Mouse (Mus musculus) gastrocnemius, adult 2 months (tissue): ENCODE measurements around the gene Ppm1n. TPM values are rescaled to one million over a fixed set of nuclear protein-coding genes. Genes with fewer than 3 reads are reported as not detected.

Source experiments
- DNase-seq: peaks from one replicate; pipeline ENCODE4 v3.0.0; 2022
- H3K27ac ChIP-seq: fragments of 200-600 bp; 2 replicates; pipeline ENCODE4 v1.8.1; 2022; ENCODE audit warnings: mild to moderate bottlenecking
- H3K4me3 ChIP-seq: fragments of 200-600 bp; 2 replicates; pipeline ENCODE4 v1.8.1; 2022; ENCODE audit warnings: mild to moderate bottlenecking, moderate library complexity
- CTCF ChIP-seq: fragments of 200-600 bp; IDR thresholded peaks from 2 replicates; pipeline ENCODE4 v1.8.1; 2022; ENCODE audit warnings: antibody characterized with exemption, mild to moderate bottlenecking, moderate library complexity
- intact Hi-C: fragments of 180-260 bp; cut with DNase I; formaldehyde crosslinking; loops from one replicate; pipeline ENCODE4 v1.15.1; 2025
- total RNA-seq, 2 experiments: library from RNA; stranded (reverse); gene quantifications; 2 replicates each; pipeline ENCODE4 v1.2.3; 2021

The Ppm1n gene
- total RNA-seq, 2 experiments from 2014 or later: 0.74 TPM; not detected in 1

DNA sequence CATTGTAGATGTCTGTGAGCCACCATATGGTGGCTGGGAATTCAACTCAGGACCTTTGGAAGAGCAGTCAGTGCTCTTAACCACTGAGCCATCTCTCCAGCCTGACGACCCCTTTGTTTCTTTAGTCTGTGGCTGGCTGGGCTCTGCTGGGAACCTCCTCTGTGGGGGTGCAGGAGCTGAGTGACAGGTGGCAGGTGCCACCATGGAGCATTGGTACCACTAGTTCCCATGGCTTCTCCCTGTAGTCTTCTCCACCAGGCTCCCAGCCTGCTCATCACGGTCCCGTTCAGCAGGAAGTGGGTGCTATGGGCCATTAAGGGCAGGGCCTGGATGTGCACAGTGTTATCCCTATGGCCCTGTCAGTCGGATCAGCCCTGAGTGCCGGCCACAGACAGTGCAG is 45.2 kb downstream of the Ppm1n start:
- intact Hi-C loops: loop anchor here (5.0 kb wide), 1 partner anchor 128 kb away; no protein-coding TSS in a partner anchor
- no peak overlapping the region for H3K4me3 ChIP-seq
- DNase-seq: no peak
- peak overlapping the region; percentile 92 for H3K27ac ChIP-seq
- no peak for TF ChIP-seq CTCF

- H3K4me3 ChIP-seq: no peak overlapping the region
- TF ChIP-seq CTCF: no peak
- no peak for DNase-seq
- H3K27ac ChIP-seq: peak overlapping the region; percentile 94
- intact Hi-C loops: loop anchor here (5.0 kb wide), 1 partner anchor 130 kb away; no protein-coding TSS in a partner anchor
Measured at GRCm38 (mm10) chr7:19231849-19232248, 48.0 kb downstream of the Ppm1n start.

- Histone ChIP-seq H3K4me3 (no peak overlapping the region), H3K27ac (peak overlapping the region; percentile 94)
- intact Hi-C loops: loop anchor here (5.0 kb wide), 1 partner anchor 131 kb away; no protein-coding TSS in a partner anchor
- TF ChIP-seq CTCF: no peak
- no peak for DNase-seq
Measured at GRCm38 (mm10) chr7:19230899-19231298, 49.0 kb downstream of the Ppm1n start.

DNA sequence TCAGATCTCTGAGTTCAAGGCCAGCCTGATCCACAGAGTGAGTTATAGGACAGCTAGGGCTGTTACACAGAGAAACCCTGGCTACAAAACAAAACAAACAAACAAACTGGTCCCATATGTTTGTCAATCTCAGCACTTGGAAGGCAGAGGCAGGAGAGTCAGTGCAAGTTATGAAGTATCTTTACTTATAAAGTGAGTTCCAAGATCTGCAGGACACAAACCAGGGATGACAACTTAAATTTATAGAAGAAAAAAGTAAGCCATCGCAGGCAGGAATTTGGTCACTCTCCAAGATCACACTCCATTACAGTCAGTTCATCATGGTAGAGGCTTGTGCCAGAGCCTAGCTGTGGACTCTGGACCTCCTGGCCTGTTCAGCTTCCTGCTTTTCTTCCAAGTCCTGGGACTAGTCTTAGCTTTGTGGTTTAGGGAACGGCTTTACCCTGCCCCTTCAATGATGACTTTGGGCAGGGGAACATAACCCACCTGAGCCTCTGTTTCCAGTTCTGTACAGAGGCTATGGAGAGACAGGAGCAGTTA is 49.8 kb downstream of the Ppm1n start:
- H3K27ac ChIP-seq: peak overlapping the region; percentile 94

DNA sequence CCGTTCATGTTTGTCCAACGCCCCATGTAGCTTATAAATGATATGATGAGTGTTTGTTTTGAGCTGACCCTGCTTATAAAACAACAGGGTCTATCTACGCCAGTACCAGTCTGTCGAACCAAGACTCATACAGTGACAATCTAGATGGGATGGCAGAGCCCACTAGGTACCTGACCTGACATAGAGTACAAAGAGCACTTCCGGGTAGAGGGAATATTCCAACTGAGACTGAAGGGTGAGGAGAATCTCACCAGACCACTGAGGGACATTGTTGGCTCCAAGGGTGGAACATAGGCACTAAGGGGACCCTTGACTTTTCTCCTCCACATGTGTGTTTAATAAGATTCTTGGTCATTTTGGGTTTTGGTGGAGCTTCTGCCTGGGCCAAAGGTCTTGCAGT is 50.5 kb downstream of the Ppm1n start:
- H3K27ac ChIP-seq: peak overlapping the region; percentile 94
- DNase-seq: no peak
- TF ChIP-seq CTCF: no peak
- peak overlapping the region; percentile 73 for H3K4me3 ChIP-seq
- intact Hi-C loops: no loop called here

More for the DNA sequence above, 49.8 kb downstream of the Ppm1n start:
- no peak for DNase-seq
- TF ChIP-seq CTCF: no peak
- H3K4me3 ChIP-seq: peak overlapping the region; percentile 73
- intact Hi-C loops: loop anchor here (5.0 kb wide), 1 partner anchor 132 kb away; no protein-coding TSS in a partner anchor

- peak overlapping the region; percentile 94 for H3K27ac ChIP-seq
- DNase-seq: no peak
- intact Hi-C loops: no loop called here
- TF ChIP-seq CTCF: no peak
- peak overlapping the region; percentile 73 for H3K4me3 ChIP-seq
Measured at GRCm38 (mm10) chr7:19228793-19229148, 51.1 kb downstream of the Ppm1n start.

DNA sequence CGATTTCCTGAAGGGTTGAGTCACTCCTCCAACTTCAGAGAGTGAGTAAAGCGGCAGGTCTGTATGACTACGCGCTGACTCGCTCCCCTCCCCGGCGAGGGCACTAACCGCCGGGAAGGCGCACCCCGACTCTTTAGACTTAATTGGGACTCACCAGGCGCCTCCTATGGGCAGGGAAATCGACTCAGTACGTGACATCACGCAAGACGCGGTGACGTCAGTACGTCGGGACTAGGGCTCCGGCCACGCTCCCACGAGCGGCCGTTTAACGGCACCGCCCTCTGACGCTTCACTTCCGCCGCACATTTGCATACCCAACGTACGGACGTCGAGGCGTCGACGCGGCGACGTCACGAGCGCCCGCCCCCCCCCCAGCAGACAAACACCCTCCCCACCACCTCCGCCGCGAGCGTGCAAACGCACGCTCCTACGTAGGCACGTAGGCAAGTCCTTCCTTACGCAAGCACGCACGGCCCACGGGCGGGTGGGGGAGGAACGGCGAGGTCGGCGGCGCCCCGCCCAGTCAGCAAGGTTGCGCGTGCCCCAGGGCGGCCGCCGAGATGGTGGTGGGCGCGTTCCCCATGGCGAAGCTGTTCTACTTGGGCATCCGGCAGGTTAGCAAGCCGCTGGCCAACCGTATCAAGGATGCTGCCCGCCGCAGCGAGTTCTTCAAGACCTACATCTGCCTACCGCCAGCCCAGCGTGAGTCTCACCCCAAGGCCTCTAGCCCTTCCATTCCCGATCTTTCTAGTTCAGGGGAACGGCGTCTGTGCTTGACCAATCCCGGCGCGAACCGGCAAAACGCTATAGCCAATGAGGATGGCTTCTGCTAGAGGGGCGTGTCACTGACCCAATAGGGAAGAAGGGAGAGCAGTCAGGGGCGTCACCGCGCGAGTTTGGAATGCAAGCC is 51.7 kb downstream of the Ppm1n start, which contains the start of gene Opa3:
Gene Opa3, plus strand, starts transcription at position 452 of the 910 bp plus-strand sequence.
- TF ChIP-seq CTCF: peak; percentile 57
- Histone ChIP-seq H3K4me3 (peak within 1 kb of the TSS; percentile 73), H3K27ac (peak within 1 kb of the TSS; percentile 94)
- intact Hi-C loops: no loop called here
- peak; percentile 99 for DNase-seq

DNA sequence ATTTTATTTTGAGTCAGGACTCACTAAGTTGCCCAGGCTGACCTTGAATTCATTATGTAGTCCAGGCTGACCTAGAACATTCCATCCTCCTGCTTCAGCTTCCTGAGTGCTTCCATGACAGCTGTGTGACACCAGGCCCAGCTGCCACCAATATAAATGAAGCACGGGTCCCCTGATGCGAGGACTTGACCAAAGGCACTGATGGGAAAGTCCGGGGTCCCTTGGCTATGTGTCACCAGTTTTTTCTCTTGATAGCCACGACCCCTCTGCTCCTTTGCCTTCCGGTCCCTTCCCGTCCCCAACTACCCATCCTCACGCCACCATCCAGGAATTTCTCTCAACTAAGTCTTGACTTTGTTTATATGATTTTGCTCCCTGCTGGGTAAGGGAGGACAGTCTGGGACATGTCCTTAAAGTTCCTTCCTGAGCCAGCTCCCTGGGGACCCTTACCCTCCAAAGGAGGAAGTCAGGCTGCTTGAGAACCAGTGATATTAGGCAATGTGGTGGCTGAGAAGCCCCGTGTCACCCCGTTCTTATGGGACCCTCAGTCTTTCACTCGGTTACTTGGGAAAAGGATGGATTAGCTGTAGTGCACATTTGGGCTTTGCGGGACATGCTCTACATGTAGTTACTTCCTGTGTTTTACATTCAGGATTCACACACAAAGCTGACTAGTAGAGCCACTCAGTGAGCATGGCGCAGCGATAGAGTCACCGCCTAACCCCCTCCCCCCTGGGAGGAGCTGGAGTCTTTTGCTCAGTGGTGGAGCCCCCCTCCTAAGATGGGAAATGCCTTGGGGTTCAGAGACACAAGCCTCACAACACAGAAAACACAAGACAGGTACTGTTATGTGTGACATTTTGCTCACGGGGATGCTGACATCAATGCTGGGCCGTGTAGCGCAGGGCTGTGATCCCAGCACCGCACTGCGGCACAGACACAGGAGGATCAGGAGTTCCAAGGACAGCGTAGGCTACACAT is 52.8 kb downstream of the Ppm1n start:
- intact Hi-C loops: no loop called here
- peak; percentile 53 for DNase-seq

More for the DNA sequence above, 52.8 kb downstream of the Ppm1n start:
- TF ChIP-seq CTCF: no peak
- peak overlapping the region; percentile 94 for H3K27ac ChIP-seq
- H3K4me3 ChIP-seq: peak overlapping the region; percentile 73

Other genes starting within 250 kb of the Ppm1n start
- not detected for gene Rsph6a, start 225.4 kb downstream of the Ppm1n start, total RNA-seq
- 10 to 100 TPM; 31.9 to 32.1 TPM for gene Dmwd, start 203.8 kb downstream of the Ppm1n start, total RNA-seq
- gene Dmpk, start 196.2 kb downstream of the Ppm1n start, total RNA-seq: 100 to 1,000 TPM; 265 to 336 TPM
- gene Six5, start 185.5 kb downstream of the Ppm1n start, total RNA-seq: 1 to 10 TPM in 1 of 2 experiments, under 1 TPM in 1; 0.89 to 2.3 TPM
- gene Gm4969, start 161.7 kb downstream of the Ppm1n start, total RNA-seq: not detected
- gene Fbxo46, start 160.2 kb downstream of the Ppm1n start, total RNA-seq: 1 to 10 TPM; 2.3 to 3.0 TPM
- gene Qpctl, start 130.8 kb downstream of the Ppm1n start, total RNA-seq: 1 to 10 TPM; 2.0 TPM
- gene Snrpd2, start 130.3 kb downstream of the Ppm1n start, total RNA-seq: 10 to 100 TPM; 49.7 to 58.0 TPM
- not detected for gene Gipr, start 113.9 kb downstream of the Ppm1n start, total RNA-seq
- 10 to 100 TPM in 1 of 2 experiments, 1 to 10 TPM in 1; 9.5 to 10.5 TPM for gene Eml2, start 103.6 kb downstream of the Ppm1n start, total RNA-seq
- 1 to 10 TPM; 1.9 to 2.9 TPM for gene Gpr4, start 67.5 kb downstream of the Ppm1n start, total RNA-seq
- 10 to 100 TPM; 41.9 to 52.4 TPM for gene Opa3, start 51.7 kb downstream of the Ppm1n start, total RNA-seq
- gene Vasp, start 8.2 kb downstream of the Ppm1n start, total RNA-seq: 10 to 100 TPM; 13.6 to 17.3 TPM
- gene Rtn2, start 2.6 kb upstream of the Ppm1n start, total RNA-seq: 1,000 to 10,000 TPM in 1 of 2 experiments, 100 to 1,000 TPM in 1; 987 to 1,150 TPM
- gene Fosb, start 30.0 kb upstream of the Ppm1n start, total RNA-seq: under 1 TPM; 0.22 to 0.59 TPM
- gene Ercc1, start 64.7 kb upstream of the Ppm1n start, total RNA-seq: 10 to 100 TPM; 28.1 to 30.4 TPM
- gene Cd3eap, start 79.4 kb upstream of the Ppm1n start, total RNA-seq: 10 to 100 TPM; 11.4 to 11.5 TPM
- 1 to 10 TPM; 2.1 to 4.9 TPM for gene Ppp1r13l, start 79.7 kb upstream of the Ppm1n start, total RNA-seq
- 10 to 100 TPM in 1 of 2 experiments, 1 to 10 TPM in 1; 8.5 to 10.7 TPM for gene Ercc2, start 101.9 kb upstream of the Ppm1n start, total RNA-seq
- under 1 TPM; 0.18 to 0.39 TPM for gene Klc3, start 124.0 kb upstream of the Ppm1n start, total RNA-seq
- over 10,000 TPM; 32,173 to 47,719 TPM for gene Ckm, start 124.7 kb upstream of the Ppm1n start, total RNA-seq
- 10 to 100 TPM; 17.1 to 17.9 TPM for gene Mark4, start 178.8 kb upstream of the Ppm1n start, total RNA-seq
- gene Exoc3l2, start 183.3 kb upstream of the Ppm1n start, total RNA-seq: under 1 TPM; 0.41 to 0.73 TPM
- 1 to 10 TPM; 1.7 to 2.1 TPM for gene Bloc1s3, start 228.3 kb upstream of the Ppm1n start, total RNA-seq
- 1 to 10 TPM; 6.2 to 9.9 TPM for gene Trappc6a, start 228.3 kb upstream of the Ppm1n start, total RNA-seq
- gene Nkpd1, start 237.8 kb upstream of the Ppm1n start, total RNA-seq: not detected